9 mouse cellular contexts compared by ENCODE assay signal in genomic region chr6:127034760-127035159, GRCm38 (mm10). TPM values are rescaled to one million over a fixed set of nuclear protein-coding genes. Genes with fewer than 3 reads are reported as not detected.
DNase-seq lines count a peak whose midpoint lies in the region; ATAC-seq lines count a peak whose summit lies in the region.
"Had no signal": no experiment of that assay in that cellular context is flagged by ENCODE, and none has a peak within 500 bp of the region (broad histone marks: within the 10 kb centered on the region; RNA-seq: fewer than 3 reads in every experiment).

No protein-coding gene starts in this region.

- H3K9me3 ChIP-seq in limb, embryonic 11.5 days (ENCODE audit: control insufficient read depth, low read length), result no peaks in the 10 kb centered on the region
- H3K9me3 ChIP-seq in limb, embryonic 10.5 days (replicated peaks), result no peaks in the 10 kb centered on the region
- H3K9me3 ChIP-seq in heart, embryonic 14.5 days (ENCODE audit: control insufficient read depth, low read length), result no peaks in the 10 kb centered on the region
- no peaks in the 10 kb centered on the region for H3K9me3 ChIP-seq in liver, embryonic 11.5 days (ENCODE audit: control insufficient read depth, low read length)
- no peaks in the 10 kb centered on the region for H3K9me3 ChIP-seq in neural tube, embryonic 13.5 days

- ATAC-seq in limb, embryonic 11.5 days (ENCODE audit: insufficient number of reproducible peaks, low FRiP score, low TSS enrichment, low read depth), result no peak
- no peak for ATAC-seq in heart, embryonic 14.5 days (ENCODE audit: insufficient number of reproducible peaks, insufficient read depth, low FRiP score, low read depth)
- peak; percentile 71; the same call in 1 of the 2 replicates for ATAC-seq in liver, embryonic 11.5 days (replicated peaks; ENCODE audit: low FRiP score)
- ATAC-seq in neural tube, embryonic 13.5 days (ENCODE audit: low read depth), result no peak
- no peak for ATAC-seq in erythroid progenitor cell, adult 5-6 weeks (replicated peaks; ENCODE audit: low FRiP score, poor library complexity, severe bottlenecking)

- H3K4me1 ChIP-seq in limb, embryonic 11.5 days (ENCODE audit: control insufficient read depth, insufficient read depth, low read length), result no peaks in the 10 kb centered on the region
- H3K4me1 ChIP-seq in limb, embryonic 10.5 days, result no peaks in the 10 kb centered on the region
- H3K4me1 ChIP-seq in heart, embryonic 14.5 days (ENCODE audit: control insufficient read depth in 2 of 2, insufficient read depth in 2 of 2, low read length in 2 of 2), result no peaks in the 10 kb centered on the region
- H3K4me1 ChIP-seq in liver, embryonic 11.5 days (replicated peaks; ENCODE audit: control insufficient read depth, insufficient read depth, low read length), result no peaks in the 10 kb centered on the region
- H3K4me1 ChIP-seq in neural tube, embryonic 13.5 days (replicated peaks), result 0 out of 2 replicates have a peak, but pooled peaks cover 12% of the 10 kb centered on the region

- H3K27ac ChIP-seq in limb, embryonic 11.5 days (replicated peaks; ENCODE audit: low read depth, low read length), result no peak overlapping the region
- no peak overlapping the region for H3K27ac ChIP-seq in limb, embryonic 10.5 days
- no peak overlapping the region for H3K27ac ChIP-seq in heart, embryonic 14.5 days (replicated peaks in 1 of 2; ENCODE audit: control insufficient read depth in 1 of 2, insufficient read depth in 1 of 2, low read depth in 2 of 2, low read length in 2 of 2)
- no peak overlapping the region for H3K27ac ChIP-seq in liver, embryonic 11.5 days (ENCODE audit: low read depth, low read length)
- H3K27ac ChIP-seq in neural tube, embryonic 13.5 days (replicated peaks), result no peak overlapping the region

- no peak overlapping the region; the same call in 1 of the 2 replicates for H3K4me2 ChIP-seq in limb, embryonic 11.5 days (ENCODE audit: low read depth, severe bottlenecking)
- peak overlapping the region; percentile 60 for H3K4me2 ChIP-seq in heart, embryonic 14.5 days (ENCODE audit: low read length)
- peak overlapping the region; percentile 30 for H3K4me2 ChIP-seq in liver, embryonic 11.5 days
- H3K4me2 ChIP-seq in neural tube, embryonic 13.5 days, result peak overlapping the region; percentile 42

- DNase-seq in limb, embryonic 11.5 days (ENCODE audit: low spot score), result peak; percentile 57
- no peak for DNase-seq in limb, embryonic 10.5 days (ENCODE audit: low spot score)
- peak; percentile 14 for DNase-seq in adipocyte (ENCODE audit: low spot score)
- DNase-seq in liver, embryonic 11.5 days (ENCODE audit: low spot score), result peak; percentile 41
- DNase-seq in layer of hippocampus, adult 9-10 months (ENCODE audit: low spot score), result no peak

- no peak overlapping the region for H3K4me3 ChIP-seq in limb, embryonic 11.5 days (ENCODE audit: low read depth, low read length)
- no peak overlapping the region for H3K4me3 ChIP-seq in limb, embryonic 10.5 days
- peak overlapping the region; percentile 26 to 27; a peak in 3 of 4 replicates for H3K4me3 ChIP-seq in heart, embryonic 14.5 days (ENCODE audit: control insufficient read depth in 1 of 2, insufficient read depth in 1 of 2, low read depth in 1 of 2, low read length in 2 of 2)
- H3K4me3 ChIP-seq in liver, embryonic 11.5 days (ENCODE audit: low read depth, low read length), result 0 out of 2 replicates have a peak overlapping the region, but pooled peaks have one; percentile 1
- peak overlapping the region; percentile 12; the same call in 1 of the 2 replicates for H3K4me3 ChIP-seq in neural tube, embryonic 13.5 days

- 45% methylated on average over 10 of the region's 10 CpGs for WGBS in limb, embryonic 11.5 days
- WGBS in limb, embryonic 10.5 days, result 38% methylated on average over 10 of the region's 10 CpGs
- WGBS in heart, embryonic 14.5 days, result 27% methylated on average over 10 of the region's 10 CpGs
- WGBS in liver, embryonic 11.5 days, result 25% methylated on average over 10 of the region's 10 CpGs
- 44% methylated on average over 10 of the region's 10 CpGs for WGBS in neural tube, embryonic 13.5 days

- H3K9ac ChIP-seq in limb, embryonic 11.5 days (ENCODE audit: low read length), result no peak overlapping the region
- peak overlapping the region; percentile 41; the same call in 1 of the 2 replicates for H3K9ac ChIP-seq in heart, embryonic 14.5 days (ENCODE audit: low read length)
- H3K9ac ChIP-seq in liver, embryonic 11.5 days (ENCODE audit: low read depth, low read length), result no peak overlapping the region
- no peak overlapping the region for H3K9ac ChIP-seq in neural tube, embryonic 13.5 days

- H3K27me3 ChIP-seq in limb, embryonic 11.5 days (ENCODE audit: control insufficient read depth, insufficient read depth, low read length), result no peaks in the 10 kb centered on the region
- no peaks in the 10 kb centered on the region for H3K27me3 ChIP-seq in limb, embryonic 10.5 days (ENCODE audit: low read depth, poor library complexity, severe bottlenecking)
- no peaks in the 10 kb centered on the region for H3K27me3 ChIP-seq in heart, embryonic 14.5 days (ENCODE audit: control insufficient read depth, insufficient read depth, low read length)
- no peaks in the 10 kb centered on the region for H3K27me3 ChIP-seq in liver, embryonic 11.5 days (replicated peaks; ENCODE audit: control insufficient read depth, insufficient read depth, low read length)
- no peaks in the 10 kb centered on the region for H3K27me3 ChIP-seq in neural tube, embryonic 13.5 days

- H3K36me3 ChIP-seq in limb, embryonic 11.5 days (ENCODE audit: control insufficient read depth, insufficient read depth, low read length), result no peaks in the 10 kb centered on the region
- no peaks in the 10 kb centered on the region for H3K36me3 ChIP-seq in limb, embryonic 10.5 days
- H3K36me3 ChIP-seq in heart, embryonic 14.5 days (ENCODE audit: control insufficient read depth, insufficient read depth, low read length), result no peaks in the 10 kb centered on the region
- H3K36me3 ChIP-seq in liver, embryonic 11.5 days (ENCODE audit: control insufficient read depth, insufficient read depth, low read length), result no peaks in the 10 kb centered on the region
- H3K36me3 ChIP-seq in neural tube, embryonic 13.5 days, result no peaks in the 10 kb centered on the region

RNA-seq across cellular contexts. Expression of gene Fgf6, which starts 19.4 kb away (rescaled TPM):
- polyA plus RNA-seq in limb, embryonic 11.5 days (2014; fragmentation: Nextera tagmentation; extraction: Ambion mirVana), result 0.06 and 0.08 TPM in 2 replicates
- polyA plus RNA-seq in limb, embryonic 10.5 days (2016; fragmentation: Nextera tagmentation; extraction: Ambion mirVana), result not detected in 2 replicates
- polyA plus RNA-seq in heart, embryonic 14.5 days (2014; fragmentation: Nextera tagmentation; extraction: Ambion mirVana), result 0.11 and 0.14 TPM in 2 replicates
- polyA plus RNA-seq in liver, embryonic 11.5 days (2014; fragmentation: Nextera tagmentation; extraction: Ambion mirVana), result 0.08 TPM in 1 of 2 replicates, not detected in the other
- 0.25 TPM in 1 of 2 replicates, not detected in the other for polyA plus RNA-seq in neural tube, embryonic 13.5 days (2015; fragmentation: Nextera tagmentation; extraction: Ambion mirVana)
- total RNA-seq in erythroid progenitor cell, adult 5-6 weeks (2015; ENCODE audit: low replicate concordance), result not detected in 2 replicates
- total RNA-seq in erythroid progenitor cell, adult 5-6 weeks (2017; ENCODE audit: low replicate concordance), result not detected in 2 replicates

RNA-seq across cellular contexts. Expression of gene Fgf23, which starts 37.9 kb away (rescaled TPM):
- polyA plus RNA-seq in limb, embryonic 11.5 days (2014; fragmentation: Nextera tagmentation; extraction: Ambion mirVana), result not detected in 2 replicates
- not detected in 2 replicates for polyA plus RNA-seq in limb, embryonic 10.5 days (2016; fragmentation: Nextera tagmentation; extraction: Ambion mirVana)
- polyA plus RNA-seq in heart, embryonic 14.5 days (2014; fragmentation: Nextera tagmentation; extraction: Ambion mirVana), result 0.18 TPM in 1 of 2 replicates, not detected in the other
- polyA plus RNA-seq in liver, embryonic 11.5 days (2014; fragmentation: Nextera tagmentation; extraction: Ambion mirVana), result 0.13 and 0.30 TPM in 2 replicates
- not detected in 2 replicates for polyA plus RNA-seq in neural tube, embryonic 13.5 days (2015; fragmentation: Nextera tagmentation; extraction: Ambion mirVana)
- not detected in 2 replicates for total RNA-seq in erythroid progenitor cell, adult 5-6 weeks (2015; ENCODE audit: low replicate concordance)
- not detected in 2 replicates for total RNA-seq in erythroid progenitor cell, adult 5-6 weeks (2017; ENCODE audit: low replicate concordance)
- total RNA-seq: heart, adult 18-20 months had no signal

Comparison
In these comparisons a context has a peak if more than half of its experiments do, and no peak if none do; other contexts are left out.
1. DNase-seq: peak in limb, embryonic 11.5 days (single experiment), adipocyte (single experiment) and liver, embryonic 11.5 days (single experiment); none in limb, embryonic 10.5 days (single experiment) and layer of hippocampus, adult 9-10 months (single experiment).
2. H3K4me3 ChIP-seq: peak in heart, embryonic 14.5 days (2 of 2), liver, embryonic 11.5 days (single experiment) and neural tube, embryonic 13.5 days (single experiment); none in limb, embryonic 11.5 days (single experiment) and limb, embryonic 10.5 days (single experiment).